Mouse (Mus musculus) spleen, adult 2 months (tissue): ENCODE results near the gene Abca5.

Experiments
- CTCF ChIP-seq: fragments of 200-500 bp; IDR thresholded peaks from 2 replicates; pipeline ENCODE4 v1.5.1; 2011; ENCODE audit warnings: mild to moderate bottlenecking, inconsistent platforms; ENCODE audit not compliant: insufficient read depth, insufficient read length, insufficient replicate concordance; ENCODE audit errors: extremely low read depth
- POLR2A ChIP-seq: fragments of 200-500 bp; IDR thresholded peaks from 2 replicates; pipeline ENCODE4 v1.6.1; 2011; ENCODE audit warnings: low read depth, low read length, inconsistent platforms

- TF ChIP-seq CTCF (no peak), POLR2A (no peak)
These were observed 49.1 kb downstream of the Abca5 start for GRCm38 (mm10) chr11:110288423-110288822.
